Mouse (Mus musculus) intestine, embryonic 14.5 days (tissue): ENCODE measurements around the gene Galnt6. TPM values are rescaled to one million over a fixed set of nuclear protein-coding genes. Genes with fewer than 3 reads are reported as not detected.
A peak's percentile ranks its signal among the peaks of the same experiment; 100 is the strongest.

Experiments
- ATAC-seq: fragments of 200-750 bp; cut with Nextera tagmentation; replicated peaks from 2 replicates; pipeline ENCODE4 v1.8.0; 2017; ENCODE audit warnings: low read depth, moderate number of reproducible peaks, moderate TSS enrichment, moderate library complexity; ENCODE audit not compliant: low FRiP score, low TSS enrichment
- DNase-seq: peaks from one replicate; pipeline ENCODE4 v3.0.0-alpha.2; 2018; ENCODE audit warnings: low spot score
- H3K27ac ChIP-seq: fragments of 300-500 bp; sonication (generic); 2 replicates; pipeline ENCODE4 v1.5.1; 2014; ENCODE audit warnings: low read depth, mild to moderate bottlenecking, control low read depth
- H3K27me3 ChIP-seq: fragments of 300-500 bp; sonication (generic); replicated peaks from 2 replicates; pipeline ENCODE4 v1.6.1; 2014; ENCODE audit warnings: low read length, control low read depth; ENCODE audit not compliant: control insufficient read depth, insufficient read depth
- H3K36me3 ChIP-seq: fragments of 300-500 bp; sonication (generic); 2 replicates; pipeline ENCODE4 v1.6.1; 2014; ENCODE audit warnings: low read length, control low read depth; ENCODE audit not compliant: control insufficient read depth, insufficient read depth
- H3K4me1 ChIP-seq: fragments of 300-500 bp; sonication (generic); replicated peaks from 2 replicates; pipeline ENCODE4 v1.6.1; 2014; ENCODE audit warnings: low read length, control low read depth, mixed read lengths; ENCODE audit not compliant: control insufficient read depth, insufficient read depth
- H3K4me2 ChIP-seq: fragments of 300-500 bp; sonication (generic); 2 replicates; pipeline ENCODE4 v1.6.1; 2014; ENCODE audit warnings: low read length
- H3K4me3 ChIP-seq: fragments of 300-500 bp; sonication (generic); 2 replicates; pipeline ENCODE4 v1.5.1; 2014; ENCODE audit warnings: low read depth, low read length, control low read depth, mixed read lengths
- H3K9ac ChIP-seq: fragments of 300-500 bp; sonication (generic); 2 replicates; pipeline ENCODE4 v1.6.1; 2014; ENCODE audit warnings: mild to moderate bottlenecking, low read length
- H3K9me3 ChIP-seq: fragments of 300-500 bp; sonication (generic); 2 replicates; pipeline ENCODE4 v1.6.1; 2016; ENCODE audit warnings: low read length, control low read depth; ENCODE audit not compliant: control insufficient read depth
- WGBS: fragments of 180-500 bp; shearing (Covaris S2); extraction: QIAGEN DNeasy Blood & Tissue Kit; methylation state at CpG from one replicate; pipeline ENCODE4 v1.1.7; 2014; 5-methylcytosine and 5-hydroxymethylcytosine counted together
- polyA plus RNA-seq: library from polyadenylated mRNA; unstranded; fragments of >200 nt; fragmentation: Nextera tagmentation; extraction: Ambion mirVana; gene quantifications from 2 replicates; pipeline ENCODE4 v1.2.1, GENCODE M21; 2014

Gene Galnt6
- polyA plus RNA-seq, 1 experiment from 2014 or later = 1.4 TPM

DNA sequence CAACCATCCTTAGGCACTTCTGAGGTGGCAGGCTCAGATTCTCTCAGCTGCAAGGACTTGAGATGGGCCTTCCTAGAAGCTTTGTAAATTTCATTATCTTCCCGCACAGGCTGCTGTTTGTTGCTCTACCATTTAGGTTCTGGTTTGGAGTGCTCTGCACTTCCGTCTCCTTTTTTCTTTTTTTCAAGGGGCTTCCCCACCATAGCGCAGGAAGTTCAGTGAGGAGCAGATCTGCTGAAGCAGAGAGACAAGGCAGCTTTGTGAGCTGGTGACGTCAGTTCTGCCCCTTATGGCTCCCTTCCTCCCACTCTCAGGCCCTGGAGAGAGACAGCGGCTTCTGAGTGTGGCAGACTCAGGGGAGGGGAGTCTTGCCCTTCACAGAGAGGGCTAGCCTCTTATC is 3.4 kb upstream of the Galnt6 start:
- Histone ChIP-seq H3K27ac (no peak overlapping the region), H3K4me3 (no peak overlapping the region), H3K4me2 (no peak overlapping the region), H3K9me3 (no peaks in the 10 kb centered on the region), H3K36me3 (no peaks in the 10 kb centered on the region), H3K27me3 (peaks cover 43% of the 10 kb centered on the region), H3K9ac (no peak overlapping the region), H3K4me1 (0 out of 2 replicates have a peak, but pooled peaks cover 11% of the 10 kb centered on the region)
- WGBS = 11% methylated on average over 5 of the region's 5 CpGs
- DNase-seq (peak; percentile 57), ATAC-seq (no peak)

DNA sequence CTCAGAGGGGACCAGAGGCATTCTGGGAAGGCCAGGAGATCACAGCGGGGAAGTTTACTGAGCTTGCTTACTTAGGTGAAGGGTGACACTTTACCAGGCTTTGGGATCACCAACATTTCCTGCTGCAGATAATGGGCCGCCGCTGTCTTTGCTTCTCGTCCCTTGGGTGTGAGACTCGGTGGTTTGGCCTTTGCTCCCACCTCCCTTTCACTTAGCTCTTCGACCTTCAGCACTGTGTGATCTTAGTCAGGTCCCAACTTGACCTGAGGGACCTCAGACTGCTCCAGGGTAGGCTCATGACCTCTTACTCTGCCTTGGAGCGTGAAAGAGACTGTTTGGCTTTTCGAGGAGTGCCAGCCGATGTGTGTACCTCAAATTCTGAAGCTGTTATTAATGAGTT is 1.9 kb upstream of the Galnt6 start:
- WGBS = 48% methylated on average over 9 of the region's 9 CpGs

DNA sequence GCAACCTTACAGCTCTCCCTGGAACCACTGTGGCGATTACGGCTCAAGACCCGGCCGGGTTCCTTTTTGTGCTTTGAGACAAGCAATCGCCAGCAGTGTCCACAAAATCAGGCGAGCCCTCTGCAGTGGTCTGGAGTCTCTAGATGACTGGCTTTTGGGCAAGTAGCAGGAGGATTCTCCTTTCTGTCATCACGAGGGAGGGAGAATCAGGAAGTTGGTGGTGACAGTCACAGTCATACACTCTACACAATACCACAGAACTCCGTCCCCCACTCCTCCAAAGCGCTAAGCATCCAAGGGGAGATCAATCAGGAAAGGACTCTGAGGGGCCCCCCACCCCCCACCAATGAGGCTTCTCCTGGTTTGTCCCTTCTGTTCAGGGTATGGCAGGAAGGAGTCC is 590 bp downstream of the Galnt6 start:
- H3K4me1 ChIP-seq = 0 out of 2 replicates have a peak, but pooled peaks cover 11% of the 10 kb centered on the region
- peak overlapping the region; percentile 57 for H3K4me2 ChIP-seq
- peak; percentile 56 for DNase-seq
- 40% methylated on average over 9 of the region's 9 CpGs for WGBS
- peaks cover 44% of the 10 kb centered on the region for H3K27me3 ChIP-seq
- H3K9ac ChIP-seq = no peak overlapping the region
- no peaks in the 10 kb centered on the region for H3K9me3 ChIP-seq
- no peak overlapping the region for H3K27ac ChIP-seq
- no peaks in the 10 kb centered on the region for H3K36me3 ChIP-seq
- no peak for ATAC-seq
- peak overlapping the region; percentile 33 for H3K4me3 ChIP-seq

More for the DNA sequence above, 1.9 kb upstream of the Galnt6 start:
- H3K36me3 ChIP-seq = no peaks in the 10 kb centered on the region
- H3K4me3 ChIP-seq = no peak overlapping the region
- H3K27ac ChIP-seq = no peak overlapping the region
- ATAC-seq = no peak
- H3K4me1 ChIP-seq = 0 out of 2 replicates have a peak, but pooled peaks cover 11% of the 10 kb centered on the region
- no peak overlapping the region for H3K9ac ChIP-seq
- peaks cover 44% of the 10 kb centered on the region for H3K27me3 ChIP-seq
- no peak overlapping the region for H3K4me2 ChIP-seq
- DNase-seq = peak; percentile 45
- H3K9me3 ChIP-seq = no peaks in the 10 kb centered on the region

DNA sequence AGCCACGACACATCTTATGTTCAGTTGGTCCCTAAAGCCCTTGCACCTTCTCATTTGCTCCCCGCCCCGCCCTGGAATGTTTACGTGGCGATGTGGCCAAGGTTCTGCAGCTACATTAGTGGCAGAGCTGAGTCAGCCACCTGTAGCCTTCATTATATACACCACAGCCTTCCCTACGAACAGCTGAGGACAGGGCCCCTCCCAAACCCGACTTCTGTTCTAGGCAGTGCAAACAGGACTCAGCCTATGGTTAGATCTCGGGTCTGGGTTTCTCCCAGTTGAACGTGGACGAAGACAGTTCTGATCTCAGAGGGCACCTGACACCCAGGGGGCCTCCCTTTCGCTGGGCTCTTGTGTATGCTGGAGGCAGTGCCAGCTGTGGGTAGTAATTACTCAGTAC is 1.3 kb downstream of the Galnt6 start:
- DNase-seq = peak; percentile 58
- peaks cover 44% of the 10 kb centered on the region for H3K27me3 ChIP-seq

DNA sequence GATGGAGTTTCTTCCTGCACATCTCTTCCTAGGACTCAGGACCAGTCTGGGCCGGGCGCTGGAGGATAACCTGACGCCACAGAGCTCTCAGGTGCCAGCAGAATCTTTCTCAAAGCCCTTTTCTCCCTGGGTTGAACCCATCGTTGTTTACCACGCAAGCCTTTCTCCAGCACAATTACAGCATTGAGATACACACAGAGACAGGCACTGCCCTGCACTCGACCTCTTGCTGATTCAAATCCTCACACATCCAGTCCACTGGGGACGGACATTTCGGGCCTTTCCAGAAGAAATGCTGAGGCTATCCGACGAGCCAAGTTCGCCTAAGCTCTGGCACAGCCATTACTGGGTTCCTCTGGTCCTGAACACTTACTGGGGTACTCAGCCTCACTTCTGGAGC is 2.5 kb downstream of the Galnt6 start:
- DNase-seq (peak; percentile 46), ATAC-seq (no peak)
- H3K9ac ChIP-seq = no peak overlapping the region
- H3K36me3 ChIP-seq = no peaks in the 10 kb centered on the region
- 0 out of 2 replicates have a peak, but pooled peaks cover 8% of the 10 kb centered on the region for H3K4me1 ChIP-seq
- peaks cover 41% of the 10 kb centered on the region for H3K27me3 ChIP-seq
- WGBS = 83% methylated on average over 11 of the region's 11 CpGs
- H3K4me2 ChIP-seq = no peak overlapping the region
- no peak overlapping the region for H3K4me3 ChIP-seq
- H3K9me3 ChIP-seq = no peaks in the 10 kb centered on the region
- H3K27ac ChIP-seq = no peak overlapping the region

More for the DNA sequence above, 1.3 kb downstream of the Galnt6 start:
- ATAC-seq = 0 out of 2 replicates have a peak, but pooled peaks have one; percentile 12
- WGBS = 80% methylated on average over 11 of the region's 11 CpGs
- Histone ChIP-seq H3K36me3 (no peaks in the 10 kb centered on the region), H3K4me2 (no peak overlapping the region), H3K9ac (no peak overlapping the region), H3K4me3 (no peak overlapping the region), H3K4me1 (0 out of 2 replicates have a peak, but pooled peaks cover 11% of the 10 kb centered on the region), H3K27ac (no peak overlapping the region), H3K9me3 (no peaks in the 10 kb centered on the region)

DNA sequence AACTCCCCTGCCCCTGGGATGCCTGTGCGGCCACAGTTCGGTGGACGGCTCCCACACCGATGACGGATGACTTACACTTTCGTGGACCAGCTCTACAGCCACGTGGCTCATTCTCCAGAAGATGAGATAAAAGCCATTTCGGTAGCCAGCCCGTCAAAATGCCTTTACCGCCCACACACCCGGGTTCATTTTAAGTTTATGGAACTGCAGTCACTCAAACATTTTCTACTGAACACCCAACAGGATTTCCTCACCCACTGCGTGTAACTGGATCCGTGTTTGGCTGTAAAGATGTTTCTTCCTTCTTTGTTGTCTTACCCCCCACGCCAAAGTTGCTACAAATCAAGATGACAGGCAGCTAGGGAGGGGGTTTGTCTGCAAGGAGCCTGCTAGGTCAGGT is 5.7 kb downstream of the Galnt6 start:
- WGBS = 47% methylated on average over 14 of the region's 14 CpGs
- Histone ChIP-seq H3K27me3 (peaks cover 10% of the 10 kb centered on the region), H3K27ac (no peak overlapping the region), H3K4me1 (no peaks in the 10 kb centered on the region), H3K4me2 (no peak overlapping the region), H3K4me3 (no peak overlapping the region), H3K9ac (no peak overlapping the region), H3K9me3 (no peaks in the 10 kb centered on the region), H3K36me3 (no peaks in the 10 kb centered on the region)
- DNase-seq (no peak), ATAC-seq (no peak)

DNA sequence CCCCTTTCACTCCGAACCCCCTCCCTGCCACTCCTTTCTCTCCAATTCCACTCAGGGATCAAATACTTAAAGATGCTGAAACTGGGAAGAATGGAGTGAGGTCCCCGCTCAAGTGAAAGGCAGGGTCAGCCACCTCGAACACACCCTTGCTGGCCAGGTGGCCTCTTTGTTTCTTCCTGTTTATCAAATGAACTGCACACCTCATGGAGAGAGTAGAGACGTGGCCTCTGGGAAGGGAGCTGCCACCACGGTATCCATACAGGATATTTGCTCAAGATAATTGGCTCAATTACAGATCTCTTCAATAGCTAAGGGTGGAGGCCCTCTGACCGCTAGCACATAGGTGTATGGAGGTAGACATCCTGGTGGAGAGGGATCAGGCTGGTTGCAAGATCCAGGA is 6.6 kb downstream of the Galnt6 start:
- no peaks in the 10 kb centered on the region for H3K4me1 ChIP-seq
- no peak overlapping the region for H3K4me2 ChIP-seq
- H3K27me3 ChIP-seq = peaks cover under 1% of the 10 kb centered on the region
- ATAC-seq (no peak), DNase-seq (no peak)
- 64% methylated on average over 6 of the region's 6 CpGs for WGBS
- H3K4me3 ChIP-seq = no peak overlapping the region
- no peak overlapping the region for H3K9ac ChIP-seq
- no peaks in the 10 kb centered on the region for H3K36me3 ChIP-seq
- H3K27ac ChIP-seq = no peak overlapping the region
- H3K9me3 ChIP-seq = no peaks in the 10 kb centered on the region

DNA sequence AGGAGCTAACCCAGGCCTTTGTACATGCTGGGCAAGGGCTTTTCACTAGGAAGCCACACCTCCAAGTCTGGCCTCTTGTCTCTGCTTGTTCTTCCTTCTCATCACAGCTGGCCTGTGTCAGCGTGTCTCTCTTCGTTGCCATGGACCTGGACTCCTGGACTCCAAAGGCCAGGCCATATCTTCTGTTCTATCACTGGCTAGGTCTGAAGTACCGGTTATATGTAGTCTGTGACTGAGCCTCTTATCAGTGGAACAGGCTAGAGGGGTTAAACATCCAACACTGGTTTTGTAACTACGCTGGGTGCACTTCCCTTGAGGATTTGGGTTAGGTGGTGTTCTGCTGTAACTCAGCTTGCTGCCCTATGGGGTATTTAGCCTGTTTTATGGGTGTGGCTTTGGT is 7.2 kb downstream of the Galnt6 start:
- Histone ChIP-seq H3K9ac (no peak overlapping the region), H3K9me3 (no peaks in the 10 kb centered on the region), H3K4me2 (no peak overlapping the region), H3K27me3 (no peaks in the 10 kb centered on the region), H3K4me1 (no peaks in the 10 kb centered on the region), H3K36me3 (no peaks in the 10 kb centered on the region), H3K27ac (no peak overlapping the region), H3K4me3 (no peak overlapping the region)
- WGBS = 43% methylated on average over 4 of the region's 4 CpGs
- ATAC-seq (peak; percentile 76), DNase-seq (no peak)

DNA sequence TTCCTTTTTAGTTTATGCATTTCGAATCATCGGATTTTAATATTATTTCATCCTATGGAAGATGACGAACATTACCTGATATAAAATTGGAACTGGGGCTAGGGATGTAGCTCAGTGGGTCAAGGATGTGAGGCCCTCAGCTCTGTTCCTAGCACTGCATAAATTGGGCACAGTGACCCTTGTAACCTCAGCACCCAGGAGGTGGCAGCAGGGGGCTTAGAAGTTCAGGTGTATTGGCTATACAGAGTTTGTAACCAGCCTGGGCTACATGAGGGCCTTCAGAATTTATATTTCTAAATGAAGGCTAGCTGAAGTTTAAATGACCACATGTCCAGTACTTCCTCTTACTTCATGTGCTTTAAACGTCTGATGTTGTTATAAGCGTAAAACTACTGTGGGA is 7.7 kb downstream of the Galnt6 start:
- 86% methylated on average over 5 of the region's 5 CpGs for WGBS
- Histone ChIP-seq H3K9me3 (no peaks in the 10 kb centered on the region), H3K36me3 (no peaks in the 10 kb centered on the region), H3K9ac (no peak overlapping the region), H3K4me1 (no peaks in the 10 kb centered on the region), H3K27me3 (no peaks in the 10 kb centered on the region), H3K4me2 (no peak overlapping the region), H3K27ac (no peak overlapping the region), H3K4me3 (no peak overlapping the region)
- no peak for DNase-seq
- ATAC-seq = no peak
